Mouse (Mus musculus) frontal cortex, adult (tissue): ENCODE results near the gene Mars.
"Not testable (repeated sequence)": the region's sequence is repeated elsewhere in the genome, so short reads cannot be mapped to it uniquely, and the experiment has no call there.

ENCODE experiments used
- ATAC-seq: cut with Nextera tagmentation; 2 replicates; pipeline ENCODE4 v1.9.2; 2017; ENCODE audit warnings: mild to moderate bottlenecking, moderate library complexity, mixed read lengths; ENCODE audit not compliant: low TSS enrichment

Mars gene

DNA sequence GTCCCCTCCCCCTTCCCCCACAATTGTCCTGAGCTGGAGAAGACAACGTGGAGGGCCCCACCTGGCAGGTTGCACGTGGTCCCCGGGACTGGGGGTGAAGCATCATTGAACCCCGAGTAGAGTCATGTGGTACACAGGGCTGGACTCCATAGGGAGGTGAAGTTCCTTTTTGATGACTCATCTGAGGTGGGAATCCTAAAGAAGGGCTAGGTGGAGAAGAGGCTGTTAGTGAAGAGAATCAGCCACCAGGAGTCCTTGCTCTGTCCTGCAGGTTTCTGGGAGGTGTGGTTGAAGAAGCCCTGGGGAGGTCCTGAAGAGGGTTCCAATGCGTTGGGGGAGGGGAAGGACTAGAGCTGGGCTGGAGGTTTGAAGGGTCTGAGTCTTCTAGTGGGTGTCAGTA is 25.4 kb upstream of the Mars start:
- no peak for ATAC-seq

DNA sequence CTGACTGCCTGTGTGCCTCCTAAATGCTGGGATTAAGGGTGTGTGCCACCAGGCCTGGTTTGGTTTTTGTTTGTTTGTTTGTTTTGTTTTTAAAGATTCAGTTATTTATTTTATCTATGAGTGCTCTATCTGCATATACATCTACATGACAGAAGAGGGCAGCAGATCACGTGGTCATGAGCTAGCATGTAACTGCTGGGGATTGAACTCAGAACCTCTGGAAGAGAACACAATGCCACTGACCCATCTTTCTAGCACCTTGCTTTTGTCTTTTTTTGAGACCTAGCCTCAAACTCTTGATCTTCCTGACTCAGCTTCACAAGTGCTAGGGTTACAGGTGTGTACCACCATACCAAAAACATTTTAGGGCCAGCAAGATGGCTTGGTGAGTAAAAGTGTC is 23.7 kb upstream of the Mars start:
- no peak for ATAC-seq

DNA sequence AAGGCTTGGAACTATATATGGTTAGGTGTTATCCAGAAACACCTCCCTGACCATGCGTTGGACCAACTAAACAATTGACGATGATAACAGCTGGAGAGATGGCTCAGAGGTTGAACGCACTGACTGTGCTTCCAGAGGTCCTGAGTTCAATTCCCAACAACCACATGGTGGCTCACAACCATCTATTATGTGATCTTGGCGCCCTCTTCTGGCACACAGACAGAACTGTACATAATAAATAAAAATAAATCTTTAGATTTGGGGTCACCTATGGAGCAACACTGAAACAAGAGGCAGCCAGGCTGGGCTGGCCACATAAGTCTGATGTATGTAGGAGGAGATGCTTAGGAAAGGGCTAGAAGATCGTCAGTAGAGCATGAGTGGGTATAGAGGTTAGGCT is 21.6 kb upstream of the Mars start:
- no peak for ATAC-seq

DNA sequence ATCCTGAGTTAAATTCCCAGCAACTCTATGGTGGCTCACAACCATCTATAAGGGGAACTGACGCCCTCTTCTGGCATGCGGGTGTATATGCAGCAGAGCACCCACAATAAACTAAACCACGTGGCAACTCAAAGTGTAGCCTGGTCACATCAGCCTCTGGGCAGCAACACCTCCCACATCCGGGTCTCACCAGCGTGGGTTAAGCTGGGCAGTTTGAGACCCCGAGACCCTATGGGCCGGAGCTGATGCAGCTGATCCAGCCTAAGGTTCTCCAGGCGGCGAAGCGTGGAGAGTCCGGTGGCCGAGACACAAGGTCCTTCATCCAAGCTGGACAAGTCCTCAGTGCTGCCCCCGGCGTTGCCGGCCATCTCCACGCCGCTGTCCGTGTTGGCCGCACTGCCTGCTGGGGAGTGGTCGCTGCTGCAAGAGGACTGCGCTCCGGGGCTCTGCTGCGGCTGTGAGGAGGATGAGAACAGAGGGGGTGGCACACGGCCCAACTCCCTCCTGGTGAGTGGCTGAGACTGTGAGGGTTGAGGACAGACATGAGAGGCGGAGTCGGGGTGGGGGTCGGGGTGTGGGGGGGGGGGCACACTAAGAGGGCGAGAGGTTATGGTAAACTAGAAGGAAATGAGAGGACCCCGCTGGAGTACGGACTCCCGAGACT is 20.8 kb upstream of the Mars start:
- ATAC-seq: no peak

DNA sequence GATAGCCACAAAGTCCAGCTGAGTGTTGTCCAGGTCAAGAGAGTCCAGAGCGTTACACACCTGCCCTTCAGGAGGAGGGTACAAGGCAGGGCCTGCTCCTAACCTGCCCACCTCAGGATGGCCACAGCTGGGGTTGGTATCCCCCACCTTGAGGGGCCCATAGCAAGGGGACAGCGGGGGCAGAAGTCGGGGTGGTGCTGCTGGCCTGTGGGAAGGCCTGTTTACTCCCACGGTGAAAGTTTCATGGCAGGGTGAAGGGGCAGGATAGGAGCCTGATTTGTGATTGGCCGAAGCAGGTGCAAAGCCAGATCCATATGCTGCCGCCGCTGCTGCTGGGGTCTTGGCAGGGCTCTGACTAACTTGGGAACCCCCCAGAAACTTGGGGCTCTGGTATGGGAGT is 18.6 kb upstream of the Mars start:
- no peak for ATAC-seq

DNA sequence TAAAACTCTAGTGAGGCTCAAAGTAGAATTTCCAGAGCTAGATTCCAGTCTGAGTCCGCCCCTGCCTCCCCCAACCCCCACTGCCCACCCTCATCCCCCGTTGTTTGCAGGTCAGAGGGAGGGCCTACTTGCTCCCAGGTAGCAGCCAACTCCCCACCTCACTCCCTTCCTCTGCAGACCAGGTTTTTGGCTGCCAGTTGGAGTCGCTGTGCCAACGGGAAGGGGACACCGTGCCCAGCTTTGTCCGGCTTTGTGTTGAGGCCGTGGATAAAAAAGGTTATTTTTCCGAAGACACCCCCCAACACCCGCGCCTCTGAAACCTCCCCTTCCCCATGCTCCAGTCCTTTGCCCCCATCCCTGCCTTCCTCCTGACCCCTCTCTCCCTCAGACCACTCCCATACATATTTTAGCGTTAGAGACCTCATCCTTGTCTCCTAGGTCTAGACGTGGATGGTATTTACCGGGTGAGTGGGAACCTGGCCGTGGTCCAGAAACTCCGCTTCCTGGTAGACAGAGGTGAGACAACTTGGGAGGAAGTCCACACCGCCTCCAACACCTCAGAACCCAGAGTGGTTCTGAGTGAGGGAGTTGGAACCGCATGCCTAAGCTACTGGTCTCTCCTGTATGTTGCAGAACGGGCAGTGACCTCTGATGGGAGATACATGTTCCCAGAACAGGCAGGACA is 16.0 kb upstream of the Mars start:
- ATAC-seq: no peak

DNA sequence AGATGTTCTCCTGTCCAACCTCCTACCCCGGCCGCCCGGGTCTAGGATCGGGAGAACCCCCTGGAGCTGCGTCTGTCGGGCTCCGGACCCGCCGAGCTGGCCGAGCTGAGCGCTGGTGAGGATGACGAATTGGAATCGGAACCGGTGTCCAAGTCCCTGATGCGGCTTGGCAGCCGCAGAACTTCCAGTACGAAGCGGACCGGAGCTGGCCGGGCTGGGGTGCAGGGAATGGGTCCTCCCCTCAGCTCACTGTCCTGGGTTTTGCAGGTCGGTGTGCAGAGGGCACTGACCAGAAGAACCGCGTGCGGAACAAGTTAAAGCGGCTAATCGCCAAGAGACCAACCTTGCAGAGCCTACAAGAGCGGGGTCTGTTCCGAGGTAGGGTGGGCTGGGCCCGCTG is 15.2 kb upstream of the Mars start:
- ATAC-seq: no peak

DNA sequence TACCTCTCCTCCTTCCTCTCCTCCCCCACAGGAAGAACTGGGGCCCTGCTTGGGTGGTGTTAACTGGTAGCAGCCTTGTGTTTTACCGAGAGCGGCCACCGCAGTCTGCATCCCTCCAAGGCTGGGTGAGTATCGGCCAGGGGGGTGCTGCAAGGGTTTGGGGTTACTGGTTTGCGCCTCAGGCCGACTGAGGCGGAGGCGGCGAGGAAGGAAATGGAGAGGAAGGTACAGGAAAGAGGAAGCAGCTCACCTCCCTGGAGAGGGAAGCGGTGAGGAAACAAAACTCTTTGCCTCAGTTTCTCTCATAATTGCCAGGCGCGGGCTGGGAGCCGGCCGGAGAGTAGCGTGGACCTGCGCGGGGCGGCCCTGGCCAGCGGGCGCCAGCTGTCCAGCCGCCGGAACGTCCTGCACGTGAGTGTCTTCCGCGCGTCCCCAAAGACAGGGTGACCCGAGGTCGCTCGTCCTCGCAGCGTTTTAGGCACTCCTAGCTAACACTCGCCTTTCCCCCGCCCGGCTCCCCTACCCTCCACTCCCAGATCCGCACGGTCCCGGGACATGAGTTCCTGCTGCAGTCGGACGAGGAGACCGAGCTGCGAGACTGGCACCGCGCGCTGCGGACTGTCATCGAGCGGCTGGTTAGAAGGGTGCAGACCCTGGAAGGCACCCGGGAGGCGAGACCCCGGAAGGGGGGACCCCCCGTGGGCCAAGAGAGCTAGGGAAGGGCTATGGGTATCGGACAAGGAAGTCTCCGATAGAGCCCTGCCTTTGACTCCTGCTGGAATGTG is 14.6 kb upstream of the Mars start:
- no peak for ATAC-seq

DNA sequence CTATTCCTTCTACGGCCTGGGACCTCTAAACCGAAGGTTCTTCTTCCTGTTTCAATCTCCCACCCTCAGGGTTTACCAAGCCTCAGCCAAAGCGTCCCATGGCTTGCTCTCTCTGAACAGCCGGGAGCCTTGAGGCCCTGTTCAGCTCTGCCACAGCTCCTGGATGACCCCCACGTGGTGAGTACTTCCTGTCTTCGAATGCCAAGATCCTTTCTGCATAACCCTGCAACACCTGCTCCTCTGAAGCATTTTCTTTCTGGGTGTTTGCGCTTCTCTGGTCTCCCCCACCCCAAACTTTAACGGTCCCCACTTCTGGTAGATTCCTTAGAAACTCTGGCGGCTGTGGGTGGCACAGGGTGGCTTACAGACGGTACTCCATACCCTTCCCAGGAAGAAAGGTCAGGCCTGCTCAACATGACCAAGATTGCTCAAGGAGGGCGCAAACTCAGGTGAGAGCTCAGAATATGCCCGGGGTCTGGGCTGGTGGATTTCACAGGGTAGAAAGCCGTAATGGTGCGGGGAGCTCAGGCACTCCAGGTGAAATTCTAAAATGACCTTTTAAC is 13.9 kb upstream of the Mars start:
- no peak for ATAC-seq

DNA sequence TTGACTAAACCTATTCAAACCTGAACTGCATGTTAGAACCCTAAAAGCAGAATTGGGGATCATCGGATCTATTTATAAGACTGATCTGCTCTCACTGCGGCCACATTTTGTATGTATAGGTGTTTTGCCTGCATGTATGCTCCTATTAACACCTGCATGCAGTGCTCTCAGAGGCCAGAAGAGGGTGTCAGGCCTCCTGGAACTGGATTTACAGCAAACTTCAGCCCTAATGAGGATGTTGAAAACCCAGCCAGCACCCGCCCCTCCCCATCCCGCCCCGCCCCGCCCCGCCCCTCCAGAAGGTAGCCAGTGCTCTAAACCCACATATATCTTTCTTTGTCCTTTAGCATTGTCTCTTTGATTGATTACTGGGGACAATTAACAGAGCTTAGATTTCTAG is 12.9 kb upstream of the Mars start:
- no peak for ATAC-seq

DNA sequence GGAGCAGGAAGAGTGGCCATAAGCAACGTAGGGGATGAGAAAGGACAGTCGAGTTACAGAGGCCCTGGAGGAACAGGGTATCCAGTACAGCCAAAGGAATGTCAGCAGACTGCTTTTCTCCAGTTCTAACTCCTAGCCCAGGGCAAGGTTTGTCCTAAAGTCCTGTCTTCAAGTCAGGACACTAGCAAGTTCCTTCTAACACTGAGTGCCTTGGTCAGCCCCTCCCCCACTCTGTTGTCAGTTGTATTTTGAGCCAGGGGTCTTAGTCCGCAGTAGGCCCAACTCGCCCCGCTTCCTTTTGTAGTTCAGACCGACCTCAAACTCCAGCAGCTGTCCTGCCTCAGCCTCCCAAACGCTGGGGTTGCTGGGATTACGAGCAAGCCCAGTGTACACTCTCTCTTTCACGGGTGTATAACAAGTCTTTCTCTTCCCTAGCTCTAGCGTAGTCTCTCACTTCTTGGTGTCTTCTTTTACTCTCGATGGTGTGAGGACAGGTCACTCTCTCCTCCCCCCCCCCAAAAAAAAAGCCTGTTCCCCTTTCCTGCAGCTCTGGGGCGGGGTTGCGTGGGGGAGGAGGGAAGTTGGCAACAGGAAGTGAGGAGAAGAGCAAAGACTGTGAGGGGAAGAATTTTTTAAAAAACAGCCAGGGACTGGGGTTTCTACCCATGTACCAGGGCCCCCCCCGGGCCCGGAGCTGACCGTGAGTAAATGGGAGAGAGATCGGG is 11.7 kb upstream of the Mars start:
- no peak for ATAC-seq

DNA sequence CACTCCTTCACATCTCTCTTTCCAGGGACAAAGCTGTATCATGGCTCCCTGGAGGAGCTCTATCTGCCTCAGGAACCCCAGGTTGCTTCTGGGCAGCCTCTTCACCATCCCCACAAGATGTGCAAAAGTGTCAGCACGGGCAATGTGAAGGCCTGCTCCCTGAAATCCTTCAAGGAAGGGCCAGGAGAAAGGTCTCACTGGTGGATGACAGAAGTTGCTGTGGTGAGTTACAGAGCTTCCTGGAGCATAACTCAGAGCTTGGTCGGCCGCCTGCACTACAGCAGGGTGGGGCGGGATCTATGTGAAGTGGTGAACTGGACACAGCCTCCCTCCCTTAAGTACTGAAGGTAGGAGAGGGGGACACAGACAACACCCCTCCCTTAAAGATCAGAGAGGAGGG is 11.1 kb upstream of the Mars start:
- no peak for ATAC-seq

DNA sequence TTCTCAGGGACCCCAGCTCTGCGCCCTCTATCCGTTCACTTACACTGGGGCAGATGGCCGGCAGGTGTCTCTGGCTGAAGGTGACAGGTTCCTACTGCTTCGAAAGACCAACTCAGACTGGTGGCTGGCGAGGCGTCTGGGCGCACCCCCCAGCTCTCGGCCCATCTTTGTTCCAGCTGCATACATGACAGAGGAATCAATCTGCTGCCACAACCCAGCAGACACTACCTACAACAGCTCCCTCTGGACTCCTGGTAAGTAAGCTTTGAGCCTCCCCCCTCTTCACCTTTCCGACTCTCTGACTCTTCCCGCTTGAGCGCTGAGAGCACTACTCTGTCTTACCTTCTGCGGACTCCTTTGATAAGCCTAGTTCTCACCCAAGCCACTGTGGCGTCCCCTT is 10.6 kb upstream of the Mars start:
- no peak for ATAC-seq

DNA sequence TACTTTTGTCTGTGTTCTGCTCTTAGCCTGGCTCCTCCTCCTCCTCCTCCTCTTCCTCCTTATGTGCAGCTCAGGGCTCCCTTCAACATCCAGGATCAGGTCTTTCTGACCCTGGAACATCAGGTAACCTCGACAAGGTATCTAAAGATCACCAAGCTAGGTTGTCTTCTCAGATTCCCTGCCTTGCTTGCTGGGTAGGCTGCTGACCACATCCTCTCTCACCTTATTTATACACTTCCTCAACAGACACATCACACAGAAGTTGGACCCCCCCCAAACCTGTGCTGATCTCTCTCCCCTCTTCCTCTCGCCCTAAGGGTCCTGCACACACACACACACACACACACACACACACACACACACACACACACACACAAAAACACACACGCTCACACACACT is 10.0 kb upstream of the Mars start, which contains the start of gene Arhgap9:
TSS of gene Arhgap9 (plus strand) at position 344 of the 400 bp plus-strand sequence.
- ATAC-seq: no peak

DNA sequence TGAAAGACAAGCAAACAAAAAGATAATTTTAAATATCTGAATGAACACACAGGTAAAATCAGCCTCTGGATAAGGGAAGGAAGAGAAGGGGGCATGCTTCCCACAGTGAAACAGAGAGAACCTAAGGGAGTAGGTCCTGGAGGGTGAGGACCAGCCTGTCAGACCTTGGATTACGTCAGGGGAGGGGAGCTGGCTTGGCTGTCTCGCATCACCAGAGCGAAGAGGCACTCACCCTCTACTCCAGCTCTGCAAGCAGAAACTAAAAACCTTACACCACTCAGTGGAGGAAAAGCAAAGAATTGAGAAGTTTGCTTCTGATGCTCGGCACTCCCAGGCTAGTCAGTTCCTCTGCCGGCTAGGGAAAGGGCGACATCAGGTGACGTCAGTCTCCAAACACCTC is 8.4 kb upstream of the Mars start:
- ATAC-seq: no peak

DNA sequence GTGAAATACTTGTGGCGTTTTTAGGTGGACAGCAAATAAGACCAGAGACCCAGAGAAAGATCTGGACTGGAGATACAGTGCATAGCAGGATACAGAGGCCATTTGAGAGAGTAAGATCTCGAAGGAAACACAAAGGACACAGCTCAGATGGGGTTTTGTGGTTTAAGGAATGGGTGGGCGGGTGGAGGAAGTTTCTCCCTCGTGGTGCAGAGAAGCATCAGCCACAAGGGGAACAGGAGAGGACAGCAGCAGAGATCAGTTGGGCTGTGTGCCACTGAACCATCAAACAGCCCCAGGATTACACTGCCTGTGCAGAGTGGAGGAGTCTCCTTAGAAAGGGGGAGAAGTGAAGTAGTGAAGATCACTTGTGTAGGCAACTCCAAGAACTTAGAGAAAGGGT is 6.4 kb upstream of the Mars start:
- ATAC-seq: no peak

DNA sequence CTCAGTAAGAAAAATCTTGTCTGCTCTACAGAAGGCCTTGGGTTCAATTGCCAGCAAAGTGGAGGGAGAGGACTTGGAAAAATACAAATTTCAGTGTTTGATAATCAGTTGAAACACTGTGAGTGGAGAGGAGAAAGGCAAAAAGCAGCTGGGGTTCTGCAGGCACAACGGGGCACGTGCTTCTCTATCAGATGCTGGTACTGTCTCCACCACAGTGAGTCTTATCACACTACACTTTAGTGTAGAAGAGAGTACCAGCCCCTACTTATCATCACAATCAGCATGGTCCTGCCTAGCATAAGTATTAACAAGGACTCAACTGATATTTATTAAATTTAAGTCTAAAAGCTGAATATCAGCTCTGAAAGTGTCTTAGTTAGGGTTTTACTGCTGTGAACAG is 5.7 kb upstream of the Mars start:
- ATAC-seq: no peak

DNA sequence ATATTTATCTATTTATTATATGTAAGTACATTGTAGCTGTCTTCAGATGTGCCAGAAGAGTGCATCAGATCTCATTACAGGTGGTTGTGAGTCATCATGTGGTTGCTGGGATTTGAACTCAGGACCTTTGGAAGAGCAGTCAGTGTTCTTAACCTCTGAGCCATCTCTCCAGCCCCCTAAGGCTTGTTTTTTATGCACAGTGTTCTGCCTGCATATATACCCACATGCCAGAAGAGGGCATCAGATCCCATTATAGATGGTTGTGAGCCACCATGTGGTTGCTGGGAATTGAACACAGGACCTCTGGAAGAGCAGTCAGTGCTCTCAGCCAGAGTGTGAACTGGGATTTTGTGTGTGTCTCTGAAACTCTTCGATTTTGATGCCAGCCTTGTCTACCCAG is 3.4 kb upstream of the Mars start:
- ATAC-seq: not testable (repeated sequence)

DNA sequence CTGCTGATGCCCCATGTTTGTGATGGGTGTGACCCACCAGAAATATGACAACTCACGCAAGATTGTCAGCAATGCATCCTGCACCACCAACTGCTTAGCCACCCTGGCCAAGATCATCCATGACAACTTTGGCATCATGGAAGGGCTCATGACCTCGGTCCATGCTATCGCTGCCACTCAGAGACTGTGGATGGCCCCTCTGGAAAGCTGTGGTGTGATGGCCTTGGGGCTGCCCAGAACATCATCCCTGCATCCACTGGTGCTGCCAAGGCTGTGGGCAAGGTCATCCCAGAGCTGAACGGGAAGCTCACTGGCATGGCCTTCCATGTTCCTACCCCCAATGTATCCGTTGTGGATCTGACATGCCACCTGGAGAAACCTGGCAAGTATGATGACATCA is 1.9 kb upstream of the Mars start:
- not testable (repeated sequence) for ATAC-seq

DNA sequence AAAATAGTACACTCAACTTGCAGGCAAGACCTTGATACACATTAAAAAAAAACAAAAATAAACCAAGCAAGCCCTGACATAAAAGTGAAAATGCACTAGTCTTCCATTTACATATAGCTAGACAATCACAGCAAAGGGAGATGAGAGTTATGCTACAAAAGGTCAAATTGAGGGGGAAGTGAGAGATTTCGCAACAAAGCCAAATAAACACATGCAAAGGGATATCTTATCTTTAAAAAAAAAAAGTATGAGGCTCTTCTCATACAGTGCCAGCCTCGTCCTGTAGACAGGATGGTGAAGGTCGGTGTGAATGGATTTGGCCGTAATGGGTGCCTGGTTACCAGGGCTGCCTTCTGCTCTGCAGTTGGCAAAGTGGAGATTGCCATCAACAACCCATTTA is 1.3 kb upstream of the Mars start:
- no peak for ATAC-seq

DNA sequence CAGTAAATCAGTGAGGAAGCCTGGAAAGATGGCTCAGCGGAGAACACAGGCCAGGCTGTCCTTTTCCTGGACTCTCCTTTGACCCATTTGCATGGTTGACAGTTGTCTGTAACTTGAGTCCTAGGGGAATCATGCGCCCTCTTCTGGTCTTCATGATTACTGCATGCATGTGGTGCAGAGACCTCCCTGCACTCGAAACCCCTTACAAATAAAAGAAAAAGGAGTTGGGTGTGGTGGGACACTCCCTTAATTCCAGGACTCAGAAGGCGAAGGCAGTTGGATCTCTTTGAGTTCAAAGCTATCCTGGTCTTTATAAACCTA is 730 bp upstream of the Mars start:
- peak; percentile 60 for ATAC-seq
